Mouse (Mus musculus): ENCODE measurements around the gene Sepsecs.

GRCm38 (mm10) chr5:52670745-52671144 is 1.2 kb upstream of the Sepsecs start:
- TF ChIP-seq CTCF (IDR thresholded peaks at IDR 0.05; ENCODE audit: insufficient read depth, low read depth, low read length) (no peak), POLR2A (IDR thresholded peaks at IDR 0.05; ENCODE audit: insufficient read depth, low read depth, low read length) (no peak)

All from olfactory bulb, adult 2 months (tissue).